Mouse (Mus musculus): Measurements from ENCODE around the gene Sgsm1.

The Sgsm1 gene

GRCm38 (mm10) chr5:113281557-113281956 lies 29.0 kb downstream of the Sgsm1 start:
- no peak for DNase-seq (ENCODE audit: low spot score)

GRCm38 (mm10) chr5:113280138-113280856 lies 30.3 kb downstream of the Sgsm1 start:
- DNase-seq (ENCODE audit: low spot score): no peak

GRCm38 (mm10) chr5:113275839-113276238 lies 34.7 kb downstream of the Sgsm1 start:
- no peak for DNase-seq (ENCODE audit: low spot score)

- DNase-seq (ENCODE audit: low spot score): peak; percentile 55
These were observed 39.3 kb downstream of the Sgsm1 start for GRCm38 (mm10) chr5:113271207-113271811.

GRCm38 (mm10) chr5:113270043-113270442 lies 40.5 kb downstream of the Sgsm1 start:
- no peak for DNase-seq (ENCODE audit: low spot score)

- DNase-seq (ENCODE audit: low spot score): no peak
These were observed 42.3 kb downstream of the Sgsm1 start for GRCm38 (mm10) chr5:113268246-113268645.

GRCm38 (mm10) chr5:113265637-113266036 lies 44.9 kb downstream of the Sgsm1 start:
- DNase-seq (ENCODE audit: low spot score): no peak

GRCm38 (mm10) chr5:113250806-113251205 lies 59.8 kb downstream of the Sgsm1 start:
- DNase-seq (ENCODE audit: low spot score): no peak

GRCm38 (mm10) chr5:113249263-113249930 lies 61.2 kb downstream of the Sgsm1 start:
- no peak for DNase-seq (ENCODE audit: low spot score)

GRCm38 (mm10) chr5:113230196-113230595 lies 80.4 kb downstream of the Sgsm1 start:
- DNase-seq (ENCODE audit: low spot score): no peak

GRCm38 (mm10) chr5:113226632-113227102 lies 83.9 kb downstream of the Sgsm1 start, which contains the start of gene Tmem211:
Gene Tmem211, plus strand, starts transcription at chr5:113226909.
- peak; percentile 57 for DNase-seq (ENCODE audit: low spot score)

- DNase-seq (ENCODE audit: low spot score): no peak
These were observed 84.7 kb downstream of the Sgsm1 start for GRCm38 (mm10) chr5:113225686-113226435.

GRCm38 (mm10) chr5:113225271-113225670 lies 85.3 kb downstream of the Sgsm1 start:
- no peak for DNase-seq (ENCODE audit: low spot score)

- no peak for DNase-seq (ENCODE audit: low spot score)
These were observed 86.7 kb downstream of the Sgsm1 start for GRCm38 (mm10) chr5:113223888-113224287.

GRCm38 (mm10) chr5:113221147-113221865 lies 89.3 kb downstream of the Sgsm1 start, which contains the start of gene 2900026A02Rik:
Gene 2900026A02Rik, minus strand, starts transcription at chr5:113221236.
- DNase-seq (ENCODE audit: low spot score): no peak

- no peak for DNase-seq (ENCODE audit: low spot score)
These were observed 90.0 kb downstream of the Sgsm1 start for GRCm38 (mm10) chr5:113220383-113221146.

- no peak for DNase-seq (ENCODE audit: low spot score)
These were observed 90.7 kb downstream of the Sgsm1 start for GRCm38 (mm10) chr5:113219876-113220275.

- no peak for DNase-seq (ENCODE audit: low spot score)
These were observed 91.1 kb downstream of the Sgsm1 start for GRCm38 (mm10) chr5:113219450-113219849.

- DNase-seq (ENCODE audit: low spot score): no peak
These were observed 91.9 kb downstream of the Sgsm1 start for GRCm38 (mm10) chr5:113218617-113219235.

- no peak for DNase-seq (ENCODE audit: low spot score)
These were observed 93.5 kb downstream of the Sgsm1 start for GRCm38 (mm10) chr5:113217076-113217475.
